Mouse (Mus musculus): ENCODE data around the gene Selenov. TPM values are rescaled to one million over a fixed set of nuclear protein-coding genes. Genes with fewer than 3 reads are reported as not detected.

Selenov gene
- polyA plus RNA-seq (2012; ENCODE audit: insufficient read depth, low replicate concordance) = not detected in 2 replicates

- H3K4me1 ChIP-seq = peaks cover 38% of the 10 kb centered on the region
- H3K36me3 ChIP-seq (replicated peaks; ENCODE audit: low read length) = no peaks in the 10 kb centered on the region
- peaks cover 15% of the 10 kb centered on the region for H3K9me3 ChIP-seq
- TF ChIP-seq GATA1 (IDR thresholded peaks at IDR 0.05; ENCODE audit: borderline replicate concordance, low read length) (no peak), FLI1 (IDR thresholded peaks at IDR 0.05; ENCODE audit: low read length) (no peak)
- H3K4me3 ChIP-seq (replicated peaks) = peak within 1 kb of the TSS; percentile 78
- peaks cover 93% of the 10 kb centered on the region for H3K27me3 ChIP-seq (replicated peaks)
Measured at GRCm38 (mm10) chr7:28290638-28291590, at the start of gene Selenov. TSS of gene Selenov (minus strand) at chr7:28291186.

GRCm38 (mm10) chr7:28339213-28339917, 48.4 kb upstream of the Selenov start:
- Histone ChIP-seq H3K27me3 (replicated peaks) (no peaks in the 10 kb centered on the region), H3K9me3 (no peaks in the 10 kb centered on the region), H3K4me1 (peaks cover 75% of the 10 kb centered on the region), H3K36me3 (replicated peaks; ENCODE audit: low read length) (peaks cover 19% of the 10 kb centered on the region), H3K4me3 (replicated peaks) (peak overlapping the region; percentile 99)
- TF ChIP-seq GATA1 (IDR thresholded peaks at IDR 0.05; ENCODE audit: borderline replicate concordance, low read length) (no peak), FLI1 (IDR thresholded peaks at IDR 0.05; ENCODE audit: low read length) (no peak)

GRCm38 (mm10) chr7:28338108-28338998, 47.4 kb upstream of the Selenov start, which contains the start of gene Supt5:
TSS of gene Supt5 (minus strand) at chr7:28338746.
- H3K27me3 ChIP-seq (replicated peaks) = no peaks in the 10 kb centered on the region
- peaks cover 25% of the 10 kb centered on the region for H3K36me3 ChIP-seq (replicated peaks; ENCODE audit: low read length)
- TF ChIP-seq FLI1 (IDR thresholded peaks at IDR 0.05; ENCODE audit: low read length) = no peak
- no peak for TF ChIP-seq GATA1 (IDR thresholded peaks at IDR 0.05; ENCODE audit: borderline replicate concordance, low read length)
- H3K9me3 ChIP-seq = no peaks in the 10 kb centered on the region
- peaks cover 70% of the 10 kb centered on the region for H3K4me1 ChIP-seq
- H3K4me3 ChIP-seq (replicated peaks) = peak within 1 kb of the TSS; percentile 99

- TF ChIP-seq GATA1 (IDR thresholded peaks at IDR 0.05; ENCODE audit: borderline replicate concordance, low read length) (no peak), FLI1 (IDR thresholded peaks at IDR 0.05; ENCODE audit: low read length) (no peak)
- Histone ChIP-seq H3K27me3 (replicated peaks) (no peaks in the 10 kb centered on the region), H3K36me3 (replicated peaks; ENCODE audit: low read length) (peaks cover 48% of the 10 kb centered on the region)
Measured at GRCm38 (mm10) chr7:28335471-28335870, 44.5 kb upstream of the Selenov start.

GRCm38 (mm10) chr7:28334534-28334933, 43.5 kb upstream of the Selenov start:
- TF ChIP-seq FLI1 (IDR thresholded peaks at IDR 0.05; ENCODE audit: low read length) = no peak
- no peak for TF ChIP-seq GATA1 (IDR thresholded peaks at IDR 0.05; ENCODE audit: borderline replicate concordance, low read length)
- H3K4me3 ChIP-seq (replicated peaks) = no peak overlapping the region
- no peaks in the 10 kb centered on the region for H3K9me3 ChIP-seq
- H3K4me1 ChIP-seq = peaks cover 44% of the 10 kb centered on the region
- H3K27me3 ChIP-seq (replicated peaks) = no peaks in the 10 kb centered on the region
- peaks cover 57% of the 10 kb centered on the region for H3K36me3 ChIP-seq (replicated peaks; ENCODE audit: low read length)

More at GRCm38 (mm10) chr7:28335471-28335870, 44.5 kb upstream of the Selenov start:
- Histone ChIP-seq H3K4me1 (peaks cover 46% of the 10 kb centered on the region), H3K4me3 (replicated peaks) (peak overlapping the region; percentile 19), H3K9me3 (no peaks in the 10 kb centered on the region)

- no peak for TF ChIP-seq FLI1 (IDR thresholded peaks at IDR 0.05; ENCODE audit: low read length)
- no peak for TF ChIP-seq GATA1 (IDR thresholded peaks at IDR 0.05; ENCODE audit: borderline replicate concordance, low read length)
- Histone ChIP-seq H3K4me1 (peaks cover 25% of the 10 kb centered on the region), H3K36me3 (replicated peaks; ENCODE audit: low read length) (peaks cover 92% of the 10 kb centered on the region), H3K27me3 (replicated peaks) (no peaks in the 10 kb centered on the region), H3K4me3 (replicated peaks) (no peak overlapping the region), H3K9me3 (no peaks in the 10 kb centered on the region)
Measured at GRCm38 (mm10) chr7:28328260-28328659, 37.3 kb upstream of the Selenov start.

- Histone ChIP-seq H3K4me3 (replicated peaks) (no peak overlapping the region), H3K4me1 (peaks cover 39% of the 10 kb centered on the region), H3K27me3 (replicated peaks) (no peaks in the 10 kb centered on the region), H3K9me3 (no peaks in the 10 kb centered on the region), H3K36me3 (replicated peaks; ENCODE audit: low read length) (peaks cover 98% of the 10 kb centered on the region)
- TF ChIP-seq FLI1 (IDR thresholded peaks at IDR 0.05; ENCODE audit: low read length) (no peak), GATA1 (IDR thresholded peaks at IDR 0.05; ENCODE audit: borderline replicate concordance, low read length) (no peak)
Measured at GRCm38 (mm10) chr7:28326457-28326856, 35.5 kb upstream of the Selenov start.

GRCm38 (mm10) chr7:28325293-28325692, 34.3 kb upstream of the Selenov start:
- no peaks in the 10 kb centered on the region for H3K9me3 ChIP-seq
- no peaks in the 10 kb centered on the region for H3K27me3 ChIP-seq (replicated peaks)
- no peak for TF ChIP-seq GATA1 (IDR thresholded peaks at IDR 0.05; ENCODE audit: borderline replicate concordance, low read length)
- no peak for TF ChIP-seq FLI1 (IDR thresholded peaks at IDR 0.05; ENCODE audit: low read length)
- H3K4me3 ChIP-seq (replicated peaks) = peak overlapping the region; percentile 26
- peaks cover 98% of the 10 kb centered on the region for H3K36me3 ChIP-seq (replicated peaks; ENCODE audit: low read length)
- peaks cover 39% of the 10 kb centered on the region for H3K4me1 ChIP-seq

Data from megakaryocyte, embryonic 14.5 days (primary cell).